Mouse (Mus musculus): ENCODE results near the gene Gm19402. TPM values are rescaled to one million over a fixed set of nuclear protein-coding genes. Genes with fewer than 3 reads are reported as not detected.

Gm19402 gene
- total RNA-seq, 2 experiments from 2014 or later: not detected

- Histone ChIP-seq H3K27ac (no peak overlapping the region), H3K4me3 (no peak overlapping the region)
- TF ChIP-seq CTCF (conservative IDR thresholded peaks at IDR 0.05): no peak
- DNase-seq (ENCODE audit: low spot score in 2 of 2): no peak
Measured at GRCm38 (mm10) chr10:77687021-77687420, 3.5 kb downstream of the Gm19402 start.

- TF ChIP-seq CTCF (conservative IDR thresholded peaks at IDR 0.05): no peak
- Histone ChIP-seq H3K4me3 (no peak within 1 kb of the TSS), H3K27ac (no peak within 1 kb of the TSS)
- no peak for DNase-seq (ENCODE audit: low spot score in 2 of 2)
Measured at GRCm38 (mm10) chr10:77685895-77686664, 4.5 kb downstream of the Gm19402 start, which contains the start of gene Tspear. TSS of gene Tspear (plus strand) at chr10:77686569.

GRCm38 (mm10) chr10:77684181-77684580 lies 6.4 kb downstream of the Gm19402 start:
- no peak overlapping the region for H3K27ac ChIP-seq
- TF ChIP-seq CTCF (conservative IDR thresholded peaks at IDR 0.05): no peak
- no peak for DNase-seq (ENCODE audit: low spot score in 2 of 2)
- no peak overlapping the region for H3K4me3 ChIP-seq

- no peak overlapping the region for H3K27ac ChIP-seq
- no peak for TF ChIP-seq CTCF (conservative IDR thresholded peaks at IDR 0.05)
- H3K4me3 ChIP-seq: no peak overlapping the region
- no peak for DNase-seq (ENCODE audit: low spot score in 2 of 2)
Measured at GRCm38 (mm10) chr10:77682994-77683393, 7.6 kb downstream of the Gm19402 start.

GRCm38 (mm10) chr10:77677562-77677961 lies 13.0 kb downstream of the Gm19402 start:
- DNase-seq (ENCODE audit: low spot score in 2 of 2): no peak
- TF ChIP-seq CTCF (conservative IDR thresholded peaks at IDR 0.05): no peak
- Histone ChIP-seq H3K27ac (no peak overlapping the region), H3K4me3 (peak overlapping the region; percentile 11)

GRCm38 (mm10) chr10:77673765-77674164 lies 16.8 kb downstream of the Gm19402 start:
- no peak overlapping the region for H3K27ac ChIP-seq
- no peak for DNase-seq (ENCODE audit: low spot score in 2 of 2)
- no peak overlapping the region for H3K4me3 ChIP-seq
- TF ChIP-seq CTCF (conservative IDR thresholded peaks at IDR 0.05): no peak

GRCm38 (mm10) chr10:77671519-77671918 lies 19.0 kb downstream of the Gm19402 start:
- no peak for TF ChIP-seq CTCF (conservative IDR thresholded peaks at IDR 0.05)
- H3K4me3 ChIP-seq: no peak overlapping the region
- DNase-seq (ENCODE audit: low spot score in 2 of 2): no peak
- H3K27ac ChIP-seq: no peak overlapping the region

- H3K4me3 ChIP-seq: no peak overlapping the region
- TF ChIP-seq CTCF (conservative IDR thresholded peaks at IDR 0.05): no peak
- H3K27ac ChIP-seq: no peak overlapping the region
- DNase-seq (ENCODE audit: low spot score in 2 of 2): no peak
Measured at GRCm38 (mm10) chr10:77670710-77671109, 19.8 kb downstream of the Gm19402 start.

GRCm38 (mm10) chr10:77667402-77667801 lies 23.2 kb downstream of the Gm19402 start:
- H3K27ac ChIP-seq: no peak overlapping the region
- no peak for TF ChIP-seq CTCF (conservative IDR thresholded peaks at IDR 0.05)
- DNase-seq (ENCODE audit: low spot score in 2 of 2): peak; percentile 40 to 45
- H3K4me3 ChIP-seq: no peak overlapping the region

- no peak for TF ChIP-seq CTCF (conservative IDR thresholded peaks at IDR 0.05)
- no peak for DNase-seq (ENCODE audit: low spot score in 2 of 2)
Measured at GRCm38 (mm10) chr10:77666342-77666741, 24.2 kb downstream of the Gm19402 start.

GRCm38 (mm10) chr10:77663949-77664665 lies 26.4 kb downstream of the Gm19402 start:
- no peak for TF ChIP-seq CTCF (conservative IDR thresholded peaks at IDR 0.05)
- no peak for DNase-seq (ENCODE audit: low spot score in 2 of 2)
- Histone ChIP-seq H3K27ac (no peak overlapping the region), H3K4me3 (no peak overlapping the region)

More at GRCm38 (mm10) chr10:77666342-77666741, 24.2 kb downstream of the Gm19402 start:
- no peak overlapping the region for H3K4me3 ChIP-seq
- H3K27ac ChIP-seq: no peak overlapping the region

- no peak for TF ChIP-seq CTCF (conservative IDR thresholded peaks at IDR 0.05)
- Histone ChIP-seq H3K27ac (no peak overlapping the region), H3K4me3 (no peak overlapping the region)
- DNase-seq (ENCODE audit: low spot score in 2 of 2): no peak
Measured at GRCm38 (mm10) chr10:77658286-77658994, 32.1 kb downstream of the Gm19402 start.

GRCm38 (mm10) chr10:77652046-77652445 lies 38.5 kb downstream of the Gm19402 start:
- TF ChIP-seq CTCF (conservative IDR thresholded peaks at IDR 0.05): 0 out of 2 replicates have a peak, but pooled peaks have one; percentile 20
- DNase-seq (ENCODE audit: low spot score in 2 of 2): no peak
- Histone ChIP-seq H3K27ac (no peak overlapping the region), H3K4me3 (no peak overlapping the region)

All from layer of hippocampus, adult 2 months (tissue).